Mouse (Mus musculus) forebrain, embryonic 16.5 days (tissue): ENCODE measurements around the gene Polm. TPM values are rescaled to one million over a fixed set of nuclear protein-coding genes. Genes with fewer than 3 reads are reported as not detected.

ENCODE experiments used
- ATAC-seq: fragments of 200-750 bp; cut with Nextera tagmentation; 2 replicates; pipeline ENCODE4 v1.8.0; 2017; ENCODE audit warnings: mild to moderate bottlenecking, moderate library complexity
- H3K27ac ChIP-seq: fragments of 300-500 bp; sonication (generic); 2 replicates; pipeline ENCODE4 v1.5.1; 2014; ENCODE audit warnings: low read length, control low read depth
- H3K27me3 ChIP-seq: fragments of 300-500 bp; sonication (generic); replicated peaks from 2 replicates; pipeline ENCODE4 v1.6.1; 2014; ENCODE audit warnings: low read length; ENCODE audit not compliant: control insufficient read depth, insufficient read depth
- H3K36me3 ChIP-seq: fragments of 300-500 bp; sonication (generic); 2 replicates; pipeline ENCODE4 v1.6.1; 2014; ENCODE audit not compliant: control insufficient read depth, insufficient read depth
- H3K4me1 ChIP-seq: fragments of 300-500 bp; sonication (generic); replicated peaks from 2 replicates; pipeline ENCODE4 v1.6.1; 2014; ENCODE audit warnings: low read length; ENCODE audit not compliant: control insufficient read depth, insufficient read depth
- H3K4me2 ChIP-seq: fragments of 300-500 bp; sonication (generic); 2 replicates; pipeline ENCODE4 v1.6.1; 2014; ENCODE audit warnings: mild to moderate bottlenecking, low read length, control low read depth
- H3K4me3 ChIP-seq: fragments of 300-500 bp; sonication (generic); replicated peaks from 2 replicates; pipeline ENCODE4 v1.5.1; 2014; ENCODE audit warnings: mild to moderate bottlenecking, low read length, control low read depth
- H3K9ac ChIP-seq: fragments of 300-500 bp; sonication (generic); replicated peaks from 2 replicates; pipeline ENCODE4 v1.6.1; 2014; ENCODE audit warnings: low read depth, low read length, control low read depth
- H3K9me3 ChIP-seq: fragments of 300-500 bp; sonication (generic); 2 replicates; pipeline ENCODE4 v1.6.1; 2016; ENCODE audit warnings: low read length; ENCODE audit not compliant: control insufficient read depth
- WGBS: fragments of 180-500 bp; shearing (Covaris S2); extraction: QIAGEN DNeasy Blood & Tissue Kit; methylation state at CpG from one replicate; pipeline ENCODE4 v1.1.7; 2014; 5-methylcytosine and 5-hydroxymethylcytosine counted together
- polyA plus RNA-seq: library from polyadenylated mRNA; unstranded; fragments of >200 nt; fragmentation: Nextera tagmentation; extraction: Ambion mirVana; gene quantifications from 2 replicates; pipeline ENCODE4 v1.2.1, GENCODE M21; 2015

Gene Polm
- polyA plus RNA-seq, 1 experiment from 2014 or later = 8.8 TPM

- Histone ChIP-seq H3K36me3 (no peaks in the 10 kb centered on the region), H3K4me2 (no peak overlapping the region), H3K4me1 (peaks cover 12% of the 10 kb centered on the region), H3K4me3 (no peak overlapping the region), H3K27ac (no peak overlapping the region), H3K27me3 (peaks cover 17% of the 10 kb centered on the region), H3K9me3 (no peaks in the 10 kb centered on the region), H3K9ac (no peak overlapping the region)
- ATAC-seq = no peak
- WGBS = 68% methylated on average over 1 of the region's 1 CpGs
Measured at GRCm38 (mm10) chr11:5858723-5859122, 20.9 kb upstream of the Polm start.

DNA sequence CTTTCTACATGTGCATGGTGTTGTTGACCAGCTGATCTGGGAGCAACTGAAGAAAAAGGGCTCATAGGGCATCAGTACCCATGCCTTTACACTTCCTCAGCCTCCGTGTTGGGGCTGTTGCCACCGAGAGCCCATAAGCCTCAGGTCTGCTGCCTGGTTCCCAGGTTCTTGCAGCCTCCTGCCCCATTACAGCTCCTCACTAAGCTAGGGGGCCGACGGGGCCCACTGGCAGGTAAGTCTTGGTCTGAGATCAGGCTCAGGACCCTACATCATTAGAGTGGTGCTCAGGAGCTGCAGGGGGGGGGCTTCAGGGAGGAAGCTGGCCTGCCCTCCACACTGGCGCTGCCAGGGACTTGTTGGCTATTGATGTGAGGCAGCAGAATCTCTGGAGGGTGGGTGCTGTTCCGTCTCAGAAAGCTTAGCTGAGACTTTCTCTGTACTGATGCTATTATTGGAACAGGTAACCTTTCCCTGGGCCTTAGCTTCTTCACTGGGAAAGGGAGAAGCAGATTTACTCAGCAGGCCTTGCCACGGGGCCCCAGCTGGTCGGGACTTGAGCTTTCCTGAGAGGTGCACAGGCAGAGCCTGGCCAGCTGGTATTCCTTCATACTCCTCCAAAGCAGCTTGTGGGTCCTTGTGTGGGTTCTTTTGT lies 18.8 kb upstream of the Polm start:
- H3K4me3 ChIP-seq = no peak overlapping the region
- no peak for ATAC-seq
- H3K4me2 ChIP-seq = no peak overlapping the region
- no peaks in the 10 kb centered on the region for H3K36me3 ChIP-seq
- H3K9ac ChIP-seq = no peak overlapping the region
- H3K4me1 ChIP-seq = peaks cover 6% of the 10 kb centered on the region
- WGBS = 81% methylated on average over 8 of the region's 8 CpGs
- H3K27me3 ChIP-seq = peaks cover 10% of the 10 kb centered on the region
- H3K27ac ChIP-seq = no peak overlapping the region
- H3K9me3 ChIP-seq = no peaks in the 10 kb centered on the region

- no peak overlapping the region for H3K4me3 ChIP-seq
- peaks cover 4% of the 10 kb centered on the region; the same call in 1 of the 2 replicates for H3K27me3 ChIP-seq
- H3K4me2 ChIP-seq = no peak overlapping the region
- no peaks in the 10 kb centered on the region for H3K36me3 ChIP-seq
- H3K4me1 ChIP-seq = no peaks in the 10 kb centered on the region
- H3K9me3 ChIP-seq = no peaks in the 10 kb centered on the region
- no peak overlapping the region for H3K9ac ChIP-seq
- ATAC-seq = no peak
- 42% methylated on average over 7 of the region's 7 CpGs for WGBS
- no peak overlapping the region for H3K27ac ChIP-seq
Measured at GRCm38 (mm10) chr11:5855902-5856301, 18.1 kb upstream of the Polm start.

- Histone ChIP-seq H3K4me2 (no peak overlapping the region), H3K4me1 (no peaks in the 10 kb centered on the region), H3K9ac (no peak overlapping the region), H3K27me3 (peaks cover 4% of the 10 kb centered on the region; the same call in 1 of the 2 replicates), H3K4me3 (no peak overlapping the region), H3K36me3 (no peaks in the 10 kb centered on the region), H3K9me3 (no peaks in the 10 kb centered on the region), H3K27ac (no peak overlapping the region)
- ATAC-seq = no peak
Measured at GRCm38 (mm10) chr11:5855481-5855880, 17.7 kb upstream of the Polm start.

DNA sequence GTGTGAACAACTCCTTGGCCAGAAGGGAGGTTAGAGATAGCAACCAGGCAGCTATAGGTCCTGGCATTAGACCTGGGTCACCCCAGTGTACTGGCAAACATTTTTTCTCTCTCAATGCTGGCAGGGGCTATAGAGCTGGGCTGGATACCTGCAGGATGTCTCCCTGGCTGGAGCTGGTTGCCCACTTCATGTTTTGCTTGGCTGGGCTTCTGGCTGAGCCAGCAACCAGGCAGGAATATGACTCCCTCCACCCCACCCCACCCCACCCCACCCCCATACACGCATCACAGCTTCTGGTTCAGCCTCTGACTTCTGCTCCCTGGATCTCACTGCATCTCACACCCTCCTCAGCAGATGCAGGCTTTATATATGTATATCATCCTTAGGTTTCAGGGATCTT lies 14.5 kb upstream of the Polm start:
- peaks cover 13% of the 10 kb centered on the region for H3K4me1 ChIP-seq
- ATAC-seq = no peak
- no peaks in the 10 kb centered on the region for H3K9me3 ChIP-seq
- H3K27ac ChIP-seq = no peak overlapping the region
- H3K4me3 ChIP-seq = no peak overlapping the region
- H3K9ac ChIP-seq = no peak overlapping the region
- WGBS = 50% methylated on average over 1 of the region's 1 CpGs
- H3K4me2 ChIP-seq = no peak overlapping the region
- no peaks in the 10 kb centered on the region for H3K36me3 ChIP-seq
- H3K27me3 ChIP-seq = no peaks in the 10 kb centered on the region

DNA sequence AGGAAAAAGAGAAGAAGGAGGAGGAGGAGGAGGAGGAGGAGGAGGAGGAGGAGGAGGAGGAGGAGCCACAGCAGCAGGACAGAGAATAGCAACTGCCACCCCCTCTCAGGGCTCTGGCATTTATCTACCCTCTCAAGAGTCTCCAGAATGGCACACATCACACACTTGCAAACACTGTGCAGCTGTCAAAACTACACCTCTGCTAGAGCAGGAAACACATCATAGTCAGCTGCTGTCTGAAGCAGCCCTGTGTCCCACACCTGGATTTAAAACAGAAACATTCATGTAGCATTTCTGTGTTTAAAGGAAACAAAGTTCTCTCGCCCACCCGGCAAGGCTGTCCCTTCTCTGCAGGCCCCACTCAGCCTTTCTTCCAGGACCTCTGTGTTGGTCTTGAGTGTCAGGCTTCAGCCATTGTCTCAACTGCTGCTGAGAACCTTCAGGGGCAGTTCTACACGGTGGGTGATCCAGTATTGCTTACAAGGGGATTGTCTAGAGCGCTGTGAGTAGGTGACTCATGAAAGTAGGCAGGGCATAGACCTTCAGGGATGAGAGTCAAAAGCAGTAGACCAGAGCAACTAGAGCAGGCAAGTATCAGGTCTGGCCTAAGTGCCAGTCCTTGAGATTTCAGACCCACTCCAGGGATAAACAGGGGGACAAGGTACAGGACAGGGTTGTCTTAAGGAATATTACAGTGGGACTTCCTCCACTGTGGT lies 13.4 kb upstream of the Polm start:
- WGBS = 48% methylated on average over 4 of the region's 4 CpGs
- ATAC-seq = no peak
- Histone ChIP-seq H3K4me2 (no peak overlapping the region), H3K9ac (no peak overlapping the region), H3K27me3 (no peaks in the 10 kb centered on the region), H3K9me3 (no peaks in the 10 kb centered on the region), H3K4me3 (no peak overlapping the region), H3K27ac (no peak overlapping the region), H3K4me1 (peaks cover 13% of the 10 kb centered on the region), H3K36me3 (no peaks in the 10 kb centered on the region)

DNA sequence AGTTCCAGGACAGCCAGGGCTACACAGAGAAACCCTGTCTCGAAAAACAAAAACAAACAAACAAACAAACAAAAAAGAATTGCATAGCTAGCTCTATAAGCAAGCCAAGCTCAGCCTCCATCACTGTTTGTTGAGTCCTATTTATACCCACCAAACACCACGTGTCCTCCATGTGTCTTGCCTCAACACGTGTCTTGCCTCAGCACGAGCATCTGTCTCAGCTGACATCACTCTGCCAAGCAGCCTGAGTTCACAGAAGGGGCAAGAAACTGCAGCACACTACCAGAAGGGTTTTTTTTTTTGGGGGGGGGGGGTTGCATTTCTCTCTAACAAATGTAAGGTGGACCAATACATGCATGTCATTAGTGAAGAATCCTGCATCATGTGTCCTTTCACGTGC lies 12.6 kb upstream of the Polm start:
- no peak overlapping the region for H3K4me3 ChIP-seq
- H3K4me2 ChIP-seq = no peak overlapping the region
- WGBS = 69% methylated on average over 5 of the region's 5 CpGs
- peaks cover 13% of the 10 kb centered on the region for H3K4me1 ChIP-seq
- no peak overlapping the region for H3K9ac ChIP-seq
- ATAC-seq = no peak
- no peaks in the 10 kb centered on the region for H3K27me3 ChIP-seq
- no peaks in the 10 kb centered on the region for H3K36me3 ChIP-seq
- no peak overlapping the region for H3K27ac ChIP-seq
- H3K9me3 ChIP-seq = no peaks in the 10 kb centered on the region

DNA sequence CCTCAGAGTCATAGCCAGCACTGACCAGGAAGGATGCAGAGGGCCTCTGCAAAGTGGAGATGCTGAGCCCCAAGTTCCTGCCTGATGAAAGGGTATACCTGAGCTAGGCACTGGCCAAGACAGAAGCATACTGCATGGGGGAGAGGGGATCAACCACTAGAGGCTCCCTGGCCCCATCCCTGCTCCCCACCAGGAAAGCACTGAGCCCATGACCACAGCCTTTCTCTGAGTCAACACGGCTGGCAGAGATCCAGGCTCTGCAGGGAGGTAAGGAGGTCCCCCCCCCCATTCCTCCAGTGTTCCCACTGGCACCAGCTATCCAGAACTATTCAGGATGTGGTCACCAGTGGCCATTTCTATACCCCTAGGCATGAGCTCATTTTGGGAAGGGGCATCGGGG lies 11.5 kb upstream of the Polm start:
- Histone ChIP-seq H3K4me2 (no peak overlapping the region), H3K27ac (no peak overlapping the region; the same call in 1 of the 2 replicates), H3K9ac (no peak overlapping the region), H3K36me3 (no peaks in the 10 kb centered on the region), H3K27me3 (no peaks in the 10 kb centered on the region), H3K4me1 (peaks cover 13% of the 10 kb centered on the region), H3K4me3 (no peak overlapping the region), H3K9me3 (no peaks in the 10 kb centered on the region)
- WGBS = 41% methylated on average over 2 of the region's 2 CpGs
- peak; percentile 21; the same call in 1 of the 2 replicates for ATAC-seq

- H3K27ac ChIP-seq = peak overlapping the region; percentile 71
- H3K4me3 ChIP-seq = no peak overlapping the region
- no peak overlapping the region for H3K9ac ChIP-seq
- H3K4me2 ChIP-seq = no peak overlapping the region
- WGBS = 12% methylated on average over 6 of the region's 6 CpGs
- peak; percentile 94 for ATAC-seq
- no peaks in the 10 kb centered on the region for H3K27me3 ChIP-seq
- H3K4me1 ChIP-seq = peaks cover 13% of the 10 kb centered on the region
- no peaks in the 10 kb centered on the region for H3K9me3 ChIP-seq
- H3K36me3 ChIP-seq = no peaks in the 10 kb centered on the region
Measured at GRCm38 (mm10) chr11:5848741-5849140, 10.9 kb upstream of the Polm start.
